Mouse (Mus musculus) hindbrain, embryonic 16.5 days (tissue): ENCODE measurements around the gene Zfp697. TPM values are rescaled to one million over a fixed set of nuclear protein-coding genes. Genes with fewer than 3 reads are reported as not detected.
A peak's percentile ranks its signal among the peaks of the same experiment; 100 is the strongest.
"Not testable (repeated sequence)": the region's sequence is repeated elsewhere in the genome, so short reads cannot be mapped to it uniquely, and the experiment has no call there.

Experiments
- ATAC-seq: fragments of 200-750 bp; cut with Nextera tagmentation; 2 replicates; pipeline ENCODE4 v1.8.0; 2017; ENCODE audit warnings: moderate TSS enrichment, moderate library complexity
- H3K27ac ChIP-seq: fragments of 300-500 bp; sonication (generic); 2 replicates; pipeline ENCODE4 v1.5.1; 2014; ENCODE audit warnings: low read depth, mild to moderate bottlenecking, control low read depth, low read length, moderate library complexity
- H3K27me3 ChIP-seq: fragments of 300-500 bp; sonication (generic); replicated peaks from 2 replicates; pipeline ENCODE4 v1.6.1; 2014; ENCODE audit warnings: low read length; ENCODE audit not compliant: control insufficient read depth, insufficient read depth
- H3K36me3 ChIP-seq: fragments of 300-500 bp; sonication (generic); 2 replicates; pipeline ENCODE4 v1.6.1; 2014; ENCODE audit warnings: mild to moderate bottlenecking, low read length, moderate library complexity, mixed read lengths; ENCODE audit not compliant: control insufficient read depth, insufficient read depth
- H3K4me1 ChIP-seq: fragments of 300-500 bp; sonication (generic); 2 replicates; pipeline ENCODE4 v1.6.1; 2014; ENCODE audit warnings: low read depth, low read length; ENCODE audit not compliant: control insufficient read depth, insufficient read depth
- H3K4me2 ChIP-seq: fragments of 300-500 bp; sonication (generic); 2 replicates; pipeline ENCODE4 v1.6.1; 2014; ENCODE audit warnings: mild to moderate bottlenecking, low read length, control low read depth, moderate library complexity
- H3K4me3 ChIP-seq: fragments of 300-500 bp; sonication (generic); 2 replicates; pipeline ENCODE4 v1.5.1; 2014; ENCODE audit warnings: mild to moderate bottlenecking, low read length, control low read depth, moderate library complexity
- H3K9ac ChIP-seq: fragments of 300-500 bp; sonication (generic); 2 replicates; pipeline ENCODE4 v1.6.1; 2014; ENCODE audit warnings: low read depth, mild to moderate bottlenecking, control low read depth, low read length, moderate library complexity
- H3K9me3 ChIP-seq: fragments of 300-500 bp; sonication (generic); 2 replicates; pipeline ENCODE4 v1.6.1; 2014; ENCODE audit warnings: mild to moderate bottlenecking, low read length, moderate library complexity; ENCODE audit not compliant: control insufficient read depth
- WGBS: fragments of 180-500 bp; shearing (Covaris S2); extraction: QIAGEN DNeasy Blood & Tissue Kit; methylation state at CpG from one replicate; pipeline ENCODE4 v1.1.7; 2014; 5-methylcytosine and 5-hydroxymethylcytosine counted together
- polyA plus RNA-seq: library from polyadenylated mRNA; unstranded; fragments of >200 nt; fragmentation: Nextera tagmentation; extraction: Ambion mirVana; gene quantifications from 2 replicates; pipeline ENCODE4 v1.2.1, GENCODE M21; 2015

Gene Zfp697
- polyA plus RNA-seq, 1 experiment from 2014 or later: 15.1 TPM

GRCm38 (mm10) chr3:98383024-98383790 lies 946 bp downstream of the Zfp697 start:
- ATAC-seq: peak; percentile 37
- Histone ChIP-seq H3K36me3 (no peaks in the 10 kb centered on the region), H3K4me1 (peaks cover 27% of the 10 kb centered on the region), H3K27me3 (no peaks in the 10 kb centered on the region), H3K9me3 (no peaks in the 10 kb centered on the region), H3K9ac (peak overlapping the region; percentile 83), H3K4me2 (peak overlapping the region; percentile 85), H3K4me3 (peak overlapping the region; percentile 67), H3K27ac (peak overlapping the region; percentile 85)
- WGBS: 5% methylated on average over 21 of the region's 21 CpGs

- 47% methylated on average over 4 of the region's 4 CpGs for WGBS
- H3K4me3 ChIP-seq: no peak overlapping the region
- no peak for ATAC-seq
- peaks cover 23% of the 10 kb centered on the region for H3K4me1 ChIP-seq
- no peaks in the 10 kb centered on the region for H3K27me3 ChIP-seq
- no peak overlapping the region for H3K9ac ChIP-seq
- no peak overlapping the region for H3K27ac ChIP-seq
- no peaks in the 10 kb centered on the region for H3K9me3 ChIP-seq
- H3K4me2 ChIP-seq: no peak overlapping the region
- no peaks in the 10 kb centered on the region for H3K36me3 ChIP-seq
Observed at GRCm38 (mm10) chr3:98387086-98387485, 4.8 kb downstream of the Zfp697 start.

GRCm38 (mm10) chr3:98387756-98388155 lies 5.5 kb downstream of the Zfp697 start:
- no peak for ATAC-seq
- Histone ChIP-seq H3K4me3 (no peak overlapping the region), H3K27ac (no peak overlapping the region), H3K4me2 (no peak overlapping the region), H3K27me3 (no peaks in the 10 kb centered on the region), H3K9me3 (no peaks in the 10 kb centered on the region), H3K36me3 (no peaks in the 10 kb centered on the region), H3K9ac (no peak overlapping the region), H3K4me1 (peaks cover 23% of the 10 kb centered on the region)
- WGBS: 73% methylated on average over 7 of the region's 7 CpGs

- H3K27ac ChIP-seq: no peak overlapping the region
- no peaks in the 10 kb centered on the region for H3K9me3 ChIP-seq
Observed at GRCm38 (mm10) chr3:98389305-98389704, 7.0 kb downstream of the Zfp697 start.

GRCm38 (mm10) chr3:98404268-98404895 lies 22.1 kb downstream of the Zfp697 start:
- peak; percentile 53 for ATAC-seq
- not testable (repeated sequence) for H3K4me2 ChIP-seq, H3K4me3 ChIP-seq, H3K9me3 ChIP-seq, H3K9ac ChIP-seq, H3K4me1 ChIP-seq, H3K27ac ChIP-seq, H3K27me3 ChIP-seq, H3K36me3 ChIP-seq
- 87% methylated on average over 8 of the region's 9 CpGs for WGBS

More at GRCm38 (mm10) chr3:98389305-98389704, 7.0 kb downstream of the Zfp697 start:
- Histone ChIP-seq H3K4me3 (no peak overlapping the region), H3K36me3 (no peaks in the 10 kb centered on the region), H3K9ac (no peak overlapping the region), H3K27me3 (no peaks in the 10 kb centered on the region), H3K4me1 (peaks cover 12% of the 10 kb centered on the region), H3K4me2 (no peak overlapping the region)
- ATAC-seq: 0 out of 2 replicates have a peak, but pooled peaks have one; percentile 30
- WGBS: 56% methylated on average over 3 of the region's 3 CpGs

GRCm38 (mm10) chr3:98405877-98406276 lies 23.6 kb downstream of the Zfp697 start:
- H3K27ac ChIP-seq: not testable (repeated sequence)

GRCm38 (mm10) chr3:98406569-98407144 lies 24.4 kb downstream of the Zfp697 start:
- H3K27ac ChIP-seq: 0 out of 2 replicates have a peak overlapping the region, but pooled peaks have one; percentile 12
- H3K4me3 ChIP-seq, H3K4me1 ChIP-seq, H3K9ac ChIP-seq, ATAC-seq, H3K9me3 ChIP-seq, H3K27me3 ChIP-seq, H3K36me3 ChIP-seq, H3K4me2 ChIP-seq: not testable (repeated sequence)
- 69% methylated on average over 12 of the region's 12 CpGs for WGBS

More at GRCm38 (mm10) chr3:98405877-98406276, 23.6 kb downstream of the Zfp697 start:
- 65% methylated on average over 5 of the region's 6 CpGs for WGBS
- not testable (repeated sequence) for H3K4me2 ChIP-seq, H3K9ac ChIP-seq, ATAC-seq, H3K36me3 ChIP-seq, H3K4me1 ChIP-seq, H3K27me3 ChIP-seq, H3K9me3 ChIP-seq, H3K4me3 ChIP-seq

- H3K27ac ChIP-seq, H3K9ac ChIP-seq, ATAC-seq, H3K4me3 ChIP-seq, H3K9me3 ChIP-seq, H3K27me3 ChIP-seq, H3K4me1 ChIP-seq, H3K36me3 ChIP-seq, H3K4me2 ChIP-seq: not testable (repeated sequence)
- 60% methylated on average over 5 of the region's 5 CpGs for WGBS
Observed at GRCm38 (mm10) chr3:98407261-98407780, 25.1 kb downstream of the Zfp697 start.
